Mouse (Mus musculus) T-helper 17 cell (primary cell): ENCODE data around the gene Gatb.

Experiments
- in situ Hi-C, 2 experiments: fragments of 300-600 bp; cut with MboI, MseI; formaldehyde crosslinking; loops; 1 replicate in 1 of 2; 2 replicates in 1 of 2; pipeline ENCODE4 v1.15.1; 2025; ENCODE audit warnings: high pct_unique_total_duplicates in 2 of 2

Gatb gene

DNA sequence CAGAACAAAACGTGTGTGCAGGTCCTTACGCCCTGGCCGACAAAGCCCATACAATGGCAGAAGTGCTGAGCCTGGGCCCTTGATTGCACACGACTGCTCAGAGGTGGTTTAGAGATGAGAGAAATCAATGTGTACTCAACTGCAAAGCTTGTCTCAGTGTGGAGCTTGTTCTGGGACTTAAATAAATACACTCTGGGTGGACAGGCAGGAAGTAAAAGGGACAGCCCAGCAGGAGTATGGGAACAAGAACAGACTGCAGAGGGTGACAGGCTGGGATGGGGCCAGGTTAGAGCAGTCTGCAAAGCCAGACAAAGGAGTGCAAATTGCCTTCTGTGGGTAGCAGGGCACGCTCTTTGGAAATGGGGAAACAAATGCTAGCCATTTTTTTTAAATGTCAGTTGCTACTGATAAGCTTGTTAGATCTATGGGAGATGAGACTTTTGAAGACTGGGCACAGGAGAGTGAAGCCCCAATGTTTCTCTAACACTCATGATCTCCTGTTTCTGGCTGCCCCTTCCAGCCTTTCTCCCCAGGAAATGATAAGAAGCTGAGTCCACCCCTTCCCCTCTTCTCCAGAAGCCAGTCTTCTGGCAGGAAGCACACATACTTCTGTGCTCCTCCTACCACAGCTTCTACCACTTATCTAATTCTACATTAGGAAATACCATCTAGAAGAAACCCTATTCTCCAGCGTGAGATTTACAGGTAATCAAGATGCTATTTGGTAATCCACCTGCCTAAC, 129.4 kb downstream of the Gatb start:
- in situ Hi-C loops, result loop anchor here in 1 of 2 experiments (25.0 kb wide), 1 partner anchor 409 kb away; no protein-coding TSS in a partner anchor
